Mouse (Mus musculus) left cerebral cortex, postnatal 36 days (tissue): ENCODE results near the gene Gstp3. TPM values are rescaled to one million over a fixed set of nuclear protein-coding genes. Genes with fewer than 3 reads are reported as not detected.
A peak's percentile ranks its signal among the peaks of the same experiment; 100 is the strongest.
"Not testable (repeated sequence)": the region's sequence is repeated elsewhere in the genome, so short reads cannot be mapped to it uniquely, and the experiment has no call there.

Experiments
- DNase-seq, 2 experiments: peaks; one replicate each; pipeline ENCODE4 v3.0.0; 2021 to 2022; ENCODE audit warnings: low spot score in 2 of 2, mixed read lengths in 1 of 2
- intact Hi-C: fragments of 180-260 bp; cut with DNase I; formaldehyde crosslinking; loops from one replicate; pipeline ENCODE4 v1.15.1; 2025
- total RNA-seq, 2 experiments: library from RNA; stranded (reverse); gene quantifications; 2 replicates each; pipeline ENCODE4 v1.2.3; 2021

Gene Gstp3
- total RNA-seq, 2 experiments from 2014 or later = not detected

DNA sequence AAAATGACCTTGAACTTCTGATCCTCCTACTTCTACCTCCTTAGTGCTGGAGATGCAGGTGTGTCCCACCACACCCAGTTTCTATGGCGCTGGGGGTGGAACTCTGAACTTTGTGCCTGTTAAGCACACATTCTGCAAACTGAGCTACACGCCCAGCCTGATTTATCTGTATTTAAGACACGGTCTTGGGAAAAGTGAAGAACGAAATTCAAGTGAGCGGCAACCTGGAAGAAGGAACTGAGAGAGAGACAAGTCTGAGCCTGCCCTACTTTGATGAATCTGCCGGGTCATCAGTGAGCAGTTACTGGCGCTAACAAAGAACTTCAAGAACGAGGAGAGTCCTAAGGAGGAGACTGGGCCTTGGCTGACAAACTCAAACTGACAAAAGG is 12.5 kb downstream of the Gstp3 start:
- DNase-seq = no peak
- intact Hi-C loops = loop anchor here (5.0 kb wide), 1 partner anchor 50 kb away; the partner anchor contains the start of genes Cdk2ap2 and Pitpnm1

DNA sequence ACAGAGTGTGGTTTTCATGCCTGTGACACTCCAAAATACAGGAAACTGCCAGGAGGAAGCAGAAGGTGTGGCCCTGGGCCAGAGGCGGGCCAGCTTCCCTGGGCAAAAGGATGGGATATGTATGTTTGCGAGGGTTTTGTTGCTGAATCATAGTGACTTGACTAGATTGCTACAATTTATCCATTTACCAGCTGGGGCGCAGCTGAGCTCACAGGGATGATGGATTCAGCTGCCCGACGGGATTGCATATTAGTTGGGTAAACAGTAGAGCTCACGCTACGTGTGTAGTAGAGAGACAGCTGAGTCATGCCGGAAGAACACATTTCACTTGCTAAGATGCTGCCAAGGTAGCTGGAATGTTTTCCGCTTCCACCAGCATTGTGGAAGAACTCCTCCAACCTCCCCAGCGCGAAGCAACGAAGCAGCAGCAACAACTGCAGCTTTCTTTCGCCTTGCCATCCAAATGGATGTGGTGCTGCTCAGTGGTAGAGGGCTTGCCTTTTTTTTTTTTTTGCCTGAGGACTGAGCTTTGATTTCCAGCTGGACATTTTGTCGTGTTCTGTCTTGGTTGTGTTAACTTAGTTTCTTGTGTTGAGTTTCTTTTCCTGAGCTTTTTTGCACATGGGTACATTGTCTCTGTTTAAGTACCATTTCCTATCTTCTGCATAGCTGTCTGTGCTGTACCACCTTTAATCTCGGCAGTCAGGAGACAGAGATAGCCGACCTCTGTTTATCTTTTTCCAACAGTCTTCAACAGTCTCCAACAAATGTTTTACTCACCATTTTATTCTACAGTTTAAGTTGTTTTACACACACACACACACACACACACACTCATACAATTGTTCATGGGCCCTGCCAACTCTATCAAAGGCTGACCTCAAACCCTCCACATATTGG is 13.2 kb downstream of the Gstp3 start, which contains the start of gene Gstp2:
Gene Gstp2, minus strand, starts transcription at position 58 of the 900 bp plus-strand sequence.
- intact Hi-C loops = loop anchor here (5.0 kb wide), 1 partner anchor 51 kb away; the partner anchor contains the start of genes Cdk2ap2 and Pitpnm1

DNA sequence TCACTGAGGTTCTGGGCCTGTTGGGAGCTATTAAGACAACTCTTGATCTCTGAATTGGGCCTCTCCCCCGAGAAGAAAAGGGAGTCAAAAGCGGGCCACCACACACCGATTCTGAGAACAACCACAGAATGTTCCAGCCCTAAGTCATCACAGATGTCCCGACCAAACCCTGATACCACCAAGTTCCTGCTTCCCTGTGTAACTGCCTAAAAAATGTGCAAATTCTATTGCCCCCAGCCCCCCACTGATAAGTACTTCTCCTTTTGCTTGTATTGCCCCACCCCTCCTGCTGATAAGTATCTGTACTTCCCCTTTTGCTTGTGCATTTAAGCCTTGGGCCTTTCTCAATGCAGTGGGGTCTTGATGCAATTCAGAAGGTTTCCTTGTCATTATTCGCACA is 15.3 kb downstream of the Gstp3 start:
- intact Hi-C loops, DNase-seq: not testable (repeated sequence)

More for the DNA sequence above, 13.2 kb downstream of the Gstp3 start, which contains the start of gene Gstp2:
- DNase-seq = peak; percentile 73 to 79

DNA sequence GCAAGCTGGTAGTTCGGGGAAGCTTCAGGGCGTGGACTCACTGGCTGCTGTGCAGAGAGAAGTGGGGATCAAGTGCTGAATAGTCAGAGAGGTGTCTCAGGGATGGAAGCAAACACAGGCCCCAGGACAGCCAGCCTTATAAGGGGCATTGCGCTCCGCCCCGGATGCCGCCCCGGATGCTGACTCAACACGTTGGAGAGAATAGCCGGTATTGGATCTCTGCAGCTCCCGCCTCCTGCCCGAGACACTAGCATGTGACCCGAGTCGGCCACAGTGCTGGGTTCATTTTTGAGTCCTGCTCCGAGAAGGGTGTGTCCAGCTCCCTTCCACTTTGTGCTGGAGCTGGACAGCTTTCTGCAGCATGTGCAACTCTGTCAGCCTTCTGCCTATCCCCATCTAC is 17.2 kb downstream of the Gstp3 start:
- intact Hi-C loops = no loop called here
- DNase-seq = no peak

DNA sequence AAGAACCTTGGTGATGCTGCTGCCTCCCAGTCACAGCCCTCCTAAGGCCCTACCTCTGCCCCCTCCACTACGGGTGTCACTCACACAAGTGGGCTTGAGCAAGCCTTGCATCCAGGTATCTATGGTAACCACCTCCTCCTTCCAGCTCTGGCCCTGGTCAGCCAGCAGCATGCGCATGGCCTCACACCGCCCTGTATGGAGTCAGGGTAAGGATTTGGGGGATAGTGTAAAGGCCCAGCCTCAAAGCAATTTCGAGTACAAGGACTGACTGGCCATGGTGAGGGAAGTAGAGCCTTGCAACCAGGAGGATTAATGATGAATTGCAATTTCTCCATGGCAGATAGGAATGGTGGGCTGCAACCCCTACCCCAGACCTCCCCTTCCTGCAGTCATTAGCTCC is 17.9 kb downstream of the Gstp3 start:
- DNase-seq, intact Hi-C loops: not testable (repeated sequence)

DNA sequence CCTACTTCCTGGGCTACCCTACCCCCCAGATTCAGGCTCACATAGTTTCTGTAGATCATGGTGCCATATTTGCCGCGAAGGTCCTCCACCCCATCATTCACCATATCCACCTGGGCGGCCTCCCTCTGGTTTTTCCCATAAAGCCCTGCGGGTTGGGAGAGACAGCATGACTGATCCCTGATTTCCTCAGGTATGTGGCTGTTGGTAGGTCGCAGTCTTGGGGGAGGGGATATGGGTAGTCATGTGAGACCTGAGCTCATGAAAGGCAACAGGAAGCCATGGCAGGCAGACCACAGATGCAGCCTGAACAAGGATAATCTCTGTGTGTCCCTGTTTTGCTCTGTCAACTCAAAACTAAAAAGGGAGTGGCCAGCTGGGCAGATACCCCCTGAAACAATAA is 18.4 kb downstream of the Gstp3 start:
- DNase-seq, intact Hi-C loops: not testable (repeated sequence)

DNA sequence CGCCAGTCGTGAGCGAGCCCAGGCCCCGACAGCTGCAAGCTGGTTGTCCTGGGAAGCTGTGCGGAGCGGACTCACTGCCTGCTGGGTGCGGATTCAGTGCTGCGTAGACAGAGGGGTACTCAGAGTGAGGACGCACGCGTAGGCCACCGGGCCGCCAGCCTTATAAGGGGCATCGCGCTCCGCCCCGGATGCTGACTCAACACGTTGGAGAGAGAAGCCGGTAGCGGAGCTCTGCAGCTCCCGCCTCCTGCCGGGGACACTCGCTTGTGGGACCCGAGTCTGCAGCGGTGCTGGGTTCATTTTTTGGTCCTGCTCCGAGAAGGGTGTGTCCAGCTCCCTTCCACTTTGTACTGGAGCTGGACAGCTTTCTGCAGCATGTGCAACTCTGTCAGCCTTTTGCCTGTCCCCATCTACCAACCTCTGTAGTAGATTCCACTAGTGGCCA is 21.6 kb downstream of the Gstp3 start, which contains the start of gene Gstp1:
Gene Gstp1, minus strand, starts transcription at position 198 of the 445 bp plus-strand sequence.
- DNase-seq = peak; percentile 85 to 89
- intact Hi-C loops = no loop called here

DNA sequence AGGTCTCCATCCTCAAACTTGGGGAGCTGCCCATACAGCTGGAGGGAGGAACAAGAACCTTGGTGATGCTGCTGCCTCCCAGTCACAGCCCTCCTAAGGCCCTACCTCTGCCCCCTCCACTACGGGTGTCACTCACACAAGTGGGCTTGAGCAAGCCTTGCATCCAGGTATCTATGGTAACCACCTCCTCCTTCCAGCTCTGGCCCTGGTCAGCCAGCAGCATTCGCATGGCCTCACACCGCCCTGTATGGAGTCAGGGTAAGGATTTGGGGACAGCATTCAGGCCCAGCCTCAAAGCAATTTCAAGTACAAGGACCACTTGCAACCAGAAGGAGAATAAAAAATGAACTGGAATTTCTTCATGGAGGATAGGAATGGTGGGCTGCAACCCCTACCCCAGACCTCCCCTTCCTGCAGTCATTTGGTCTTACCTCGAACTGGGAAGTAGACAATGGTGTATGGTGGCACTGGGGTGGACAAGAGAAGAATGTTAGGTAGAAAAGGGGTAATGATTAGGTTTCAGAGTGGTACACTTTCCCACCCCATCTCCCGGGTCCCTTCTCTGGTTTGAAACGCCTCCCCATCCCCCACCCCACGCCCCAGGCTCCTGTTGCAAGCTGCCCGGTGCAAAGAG is 22.1 kb downstream of the Gstp3 start:
- intact Hi-C loops, DNase-seq: not testable (repeated sequence)

DNA sequence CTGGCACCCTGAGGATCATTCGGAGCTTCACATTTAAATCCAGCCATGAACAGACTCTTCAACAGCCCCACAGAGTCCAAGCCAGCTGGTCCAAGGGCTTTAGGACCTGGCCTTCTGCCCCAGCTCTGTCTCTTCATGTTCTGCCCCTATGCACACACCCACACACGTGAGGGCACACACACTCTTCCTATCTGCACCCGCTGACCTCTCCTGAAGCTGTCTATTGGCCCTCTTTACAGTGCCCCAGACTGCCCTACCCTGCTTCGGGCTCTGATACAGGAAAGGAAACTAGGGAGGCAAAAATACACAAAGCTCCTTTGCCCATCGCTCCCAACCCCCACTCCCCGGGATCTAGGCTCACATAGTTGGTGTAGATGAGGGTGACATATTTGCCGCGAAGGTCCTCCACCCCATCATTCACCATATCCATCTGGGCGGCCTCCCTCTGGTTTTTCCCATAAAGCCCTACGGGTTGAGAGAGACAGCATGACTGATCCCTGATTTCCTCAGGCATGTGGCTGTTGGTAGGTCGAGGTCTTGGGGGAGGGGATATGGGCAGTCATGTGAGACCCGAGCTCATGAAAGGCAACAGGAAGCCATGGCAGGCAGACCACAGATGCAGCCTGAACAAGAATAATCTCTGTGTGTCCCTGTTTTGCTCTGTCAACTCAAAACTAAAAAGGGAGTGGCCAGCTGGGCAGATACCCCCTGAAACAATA is 22.9 kb downstream of the Gstp3 start:
- no peak for DNase-seq
- intact Hi-C loops = no loop called here

DNA sequence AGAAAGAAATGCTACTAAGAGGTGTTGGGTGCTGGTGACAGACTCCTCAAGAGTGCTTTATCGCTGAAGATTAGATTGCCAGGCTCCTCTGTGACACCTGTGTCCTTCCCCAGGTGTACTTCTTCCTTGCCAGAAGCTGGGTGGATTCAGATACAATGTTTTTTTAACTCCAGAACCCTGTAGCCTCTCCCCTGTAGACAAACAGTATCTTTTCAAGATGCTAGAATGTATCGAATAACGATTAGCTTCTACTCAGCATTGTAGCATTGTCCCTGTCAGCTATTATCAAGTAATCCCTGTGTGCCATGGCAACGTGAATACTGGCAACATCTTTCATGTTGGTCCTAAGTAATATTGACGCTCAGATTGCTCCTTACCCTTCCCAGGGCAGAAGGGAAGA is 25.6 kb downstream of the Gstp3 start:
- DNase-seq = no peak
- intact Hi-C loops = no loop called here

DNA sequence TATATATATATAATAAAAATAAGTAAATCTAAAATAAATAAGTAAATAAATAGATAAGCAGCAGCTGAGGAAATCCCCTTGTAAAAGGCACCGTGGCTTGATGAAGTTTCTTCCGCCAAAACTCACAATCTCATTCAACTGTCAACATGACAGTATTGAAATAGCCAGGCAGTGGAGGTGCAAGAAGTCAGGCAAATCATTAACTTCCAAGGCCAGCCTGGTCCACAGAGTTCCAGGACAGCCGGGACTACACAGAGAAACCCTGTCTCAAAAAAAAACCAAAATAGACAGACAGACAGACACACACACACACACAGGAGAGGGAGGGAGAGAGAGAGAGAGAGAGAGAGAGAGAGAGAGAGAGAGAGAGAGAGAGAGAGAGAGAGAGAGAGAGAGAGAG is 26.1 kb downstream of the Gstp3 start:
- intact Hi-C loops = no loop called here
- DNase-seq = no peak

DNA sequence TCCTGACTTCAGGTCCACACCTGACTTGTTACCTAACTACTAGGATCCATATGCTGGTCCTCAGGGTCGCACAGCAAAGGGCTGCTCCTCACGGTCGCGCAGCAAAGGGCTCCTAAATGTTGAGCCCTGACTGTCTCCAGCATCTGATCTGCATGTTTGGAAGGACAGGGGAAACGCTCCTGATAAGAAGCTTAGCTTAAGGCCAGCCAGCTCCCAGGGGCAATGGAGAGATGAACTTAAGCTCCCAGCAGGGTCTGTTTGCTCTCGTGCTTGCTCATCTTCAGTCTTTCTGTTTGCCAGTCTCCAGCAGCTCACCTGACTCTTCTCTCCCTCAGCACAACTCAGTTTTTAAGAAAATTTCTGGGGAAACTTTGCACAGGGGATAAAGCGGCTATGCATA is 26.7 kb downstream of the Gstp3 start:
- intact Hi-C loops = no loop called here
- no peak for DNase-seq

DNA sequence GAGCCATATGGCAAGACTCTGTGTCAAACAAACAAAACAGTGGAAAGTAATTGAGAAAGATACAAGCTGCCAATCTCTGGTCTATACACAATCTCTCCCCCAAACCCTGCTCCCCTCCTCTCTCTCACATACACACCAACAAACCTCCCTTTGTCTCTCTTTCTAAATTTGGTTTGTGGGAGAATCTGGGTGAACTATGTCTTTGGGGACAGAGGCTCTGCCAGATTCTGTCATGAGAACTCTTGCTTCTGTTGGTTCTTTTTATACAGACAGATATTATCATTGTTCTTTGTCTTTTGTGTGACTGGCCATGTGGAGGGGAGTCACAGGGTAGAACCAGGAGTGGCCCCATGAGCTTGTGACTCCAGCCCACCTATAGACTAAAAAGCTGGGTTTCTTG is 31.8 kb downstream of the Gstp3 start:
- intact Hi-C loops = no loop called here
- no peak for DNase-seq

DNA sequence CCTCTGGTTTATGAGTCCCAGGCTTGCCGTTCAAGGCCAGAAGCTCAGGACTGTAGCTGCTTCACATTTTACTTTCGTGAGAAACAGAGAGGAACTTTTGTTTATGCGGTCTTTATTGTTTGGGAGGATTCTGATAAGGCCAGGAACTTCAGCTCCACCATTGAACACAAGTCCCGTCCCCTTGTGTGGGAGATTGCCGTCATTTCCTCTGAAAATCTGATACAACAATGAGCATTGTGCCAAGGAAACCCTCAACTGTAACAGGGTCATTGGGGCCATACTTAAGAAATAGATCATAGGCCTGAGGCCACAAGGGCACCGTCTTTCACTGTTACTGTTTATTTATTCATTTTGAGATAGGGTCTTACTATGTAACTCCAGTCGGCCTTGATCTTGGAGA is 36.2 kb downstream of the Gstp3 start:
- intact Hi-C loops = no loop called here
- DNase-seq = no peak

DNA sequence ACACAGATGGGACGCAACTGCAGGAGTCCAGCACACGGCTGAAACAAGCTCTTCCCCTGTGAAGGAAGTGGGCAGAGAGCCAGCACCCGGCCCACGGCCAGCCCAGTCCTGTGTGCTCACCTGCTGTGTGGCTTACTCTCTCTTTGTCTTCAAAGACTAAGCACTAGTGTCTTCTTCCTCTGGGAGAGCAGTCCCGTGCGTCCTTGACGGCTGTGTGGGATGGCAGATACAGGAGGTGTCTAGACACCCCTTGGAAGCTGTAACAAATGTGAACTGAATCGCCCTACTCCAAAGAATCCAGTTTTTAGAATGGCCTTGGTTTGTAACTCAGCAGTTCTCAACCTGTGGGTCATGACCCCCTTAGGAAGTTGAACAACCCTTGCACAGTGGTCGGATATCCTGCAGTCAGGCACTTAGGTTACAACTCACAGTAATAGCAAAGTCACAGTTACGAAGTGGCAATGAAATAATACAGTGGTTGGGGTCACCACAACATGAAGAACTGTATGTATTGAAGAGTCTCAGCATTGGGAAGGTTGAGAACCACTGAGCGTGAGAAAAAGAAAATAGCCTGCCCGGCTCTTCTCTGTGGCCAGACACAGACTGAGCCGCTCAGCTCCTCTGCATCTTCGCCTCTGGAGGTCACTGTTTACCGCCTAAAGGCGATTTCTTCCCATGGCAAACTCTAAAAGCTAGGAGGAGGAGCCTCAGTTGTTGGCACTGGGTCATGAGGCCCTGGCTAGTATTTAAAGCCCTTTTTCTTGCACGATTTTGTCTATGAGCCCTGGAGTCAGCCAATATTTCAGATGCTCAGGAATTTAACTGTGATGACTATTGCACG is 40.4 kb downstream of the Gstp3 start:
- DNase-seq = peak; percentile 60 to 73
- intact Hi-C loops = loop anchor here (1.0 to 10.0 kb wide), 2 partner anchors 29 to 206 kb away; no protein-coding TSS in a partner anchor

DNA sequence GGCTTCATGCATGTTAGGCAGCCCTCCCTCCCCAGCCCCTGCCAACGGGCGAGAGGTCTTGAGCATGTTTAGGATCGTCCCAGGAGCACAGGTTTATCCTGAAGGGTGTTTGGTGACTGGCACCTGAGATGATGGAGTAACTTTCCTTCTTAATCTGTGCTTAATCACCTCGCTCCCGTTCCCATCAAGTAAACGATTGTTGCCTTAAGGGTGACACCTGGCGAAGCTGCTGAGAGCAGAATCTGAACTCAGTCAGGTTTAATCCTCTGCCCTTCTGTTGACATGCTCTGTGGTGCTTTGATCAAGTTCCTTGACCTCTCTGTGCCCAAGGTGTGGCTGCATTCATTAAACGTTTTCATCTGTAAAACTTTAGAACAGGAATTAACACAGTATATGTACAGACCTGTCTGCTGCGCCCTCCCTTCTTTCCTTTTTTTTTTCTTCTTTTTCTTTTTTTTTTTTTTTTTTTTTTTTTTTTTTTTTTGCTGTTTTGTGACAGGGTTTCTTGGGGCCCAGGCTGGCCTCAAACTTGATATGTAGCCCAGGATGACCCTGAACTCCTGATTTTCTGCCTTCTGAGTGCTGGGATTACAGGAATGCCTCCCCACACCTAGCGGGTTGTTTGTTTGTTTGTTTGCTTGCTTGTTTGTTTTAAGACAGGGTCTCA is 41.3 kb downstream of the Gstp3 start:
- intact Hi-C loops = loop anchor here (10.0 kb wide), 1 partner anchor 207 kb away; no protein-coding TSS in a partner anchor
- DNase-seq = no peak

DNA sequence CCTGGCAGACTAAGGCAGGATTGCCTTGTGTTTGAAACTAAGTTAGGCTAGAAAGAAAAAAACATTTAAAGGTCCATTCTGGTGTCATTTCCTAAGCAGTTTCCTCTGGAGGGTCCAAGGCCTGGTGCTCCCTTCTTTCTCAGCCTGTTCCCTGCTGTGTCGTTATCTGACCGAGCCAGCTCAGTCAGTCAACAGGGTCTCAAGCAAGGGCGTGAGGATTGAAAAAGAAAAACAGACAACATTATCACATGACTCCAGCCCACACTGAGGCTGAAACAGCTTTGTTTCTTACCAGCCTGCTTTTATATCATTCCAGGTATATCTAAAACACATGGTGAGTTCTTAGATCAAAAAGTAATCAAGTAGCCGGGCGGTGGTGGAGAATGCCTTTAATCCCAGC is 43.7 kb downstream of the Gstp3 start:
- DNase-seq = no peak
- intact Hi-C loops = loop anchor here (10.0 kb wide), 1 partner anchor 209 kb away; no protein-coding TSS in a partner anchor

DNA sequence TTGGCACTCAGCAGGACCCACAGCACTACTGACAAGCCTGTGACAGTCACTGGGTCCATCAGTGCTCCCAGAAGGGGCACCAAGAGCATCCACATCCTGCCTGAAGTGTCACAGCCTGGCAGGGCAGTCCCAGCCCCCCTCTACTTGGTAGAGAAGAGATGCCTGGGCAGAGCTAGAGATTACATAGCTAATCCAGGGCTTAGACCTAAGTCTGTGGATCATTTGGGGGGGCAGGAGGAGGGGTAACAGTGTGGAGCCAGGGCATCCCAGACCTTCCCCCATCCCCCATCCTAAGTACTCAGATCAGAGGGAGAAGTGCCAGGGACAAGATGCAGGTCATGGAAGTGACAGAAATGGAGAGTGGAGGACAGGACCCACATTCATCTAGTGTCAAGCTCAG is 44.6 kb downstream of the Gstp3 start:
- no peak for DNase-seq

More for the DNA sequence above, 44.6 kb downstream of the Gstp3 start:
- intact Hi-C loops = loop anchor here (10.0 kb wide), 1 partner anchor 210 kb away; no protein-coding TSS in a partner anchor
